Mouse (Mus musculus): ENCODE data around the gene Zfyve21. TPM values are rescaled to one million over a fixed set of nuclear protein-coding genes. Genes with fewer than 3 reads are reported as not detected.

Zfyve21 gene
- total and polyA plus RNA-seq, 2 experiments = 63.3 to 65.5 TPM

DNA sequence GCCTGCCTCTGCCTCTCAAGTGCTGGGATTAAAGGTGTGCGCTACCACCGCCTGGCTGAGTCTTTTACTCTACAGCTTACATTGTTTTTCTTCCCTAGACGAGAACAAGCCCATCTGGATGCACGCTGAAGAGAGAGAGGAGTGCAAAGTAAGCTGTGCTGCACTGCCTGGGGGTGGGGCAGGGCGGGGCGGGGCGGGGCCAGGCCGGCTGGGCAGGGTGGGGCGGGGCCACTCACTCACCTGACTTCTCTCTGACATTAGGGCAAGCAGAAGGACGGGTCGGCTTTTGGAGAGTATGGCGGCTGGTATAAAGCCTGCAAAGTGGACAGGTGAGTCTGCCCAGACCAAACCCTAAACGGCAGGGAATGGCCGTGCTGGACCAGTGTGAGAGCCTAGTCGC lies 28.8 kb upstream of the Zfyve21 start:
- TF ChIP-seq POLR2A (IDR thresholded peaks at IDR 0.05; ENCODE audit: extremely low read depth, insufficient read depth, low read length) (no peak), CTCF (IDR thresholded peaks at IDR 0.05; ENCODE audit: low read depth, low read length) (no peak)
- Histone ChIP-seq H3K27ac (replicated peaks; ENCODE audit: insufficient read depth, low read depth, low read length) (no peak overlapping the region), H3K27me3 (ENCODE audit: control insufficient read depth, insufficient read depth, low read length) (no peaks in the 10 kb centered on the region), H3K36me3 (ENCODE audit: control insufficient read depth, insufficient read depth, low read length) (peaks cover 24% of the 10 kb centered on the region), H3K9ac (ENCODE audit: low read depth, low read length) (no peak overlapping the region), H3K4me1 (ENCODE audit: control insufficient read depth, insufficient read depth, low read length) (peaks cover 12% of the 10 kb centered on the region), H3K4me3 (ENCODE audit: insufficient read depth, low read depth, low read length) (no peak overlapping the region), H3K79me2 (ENCODE audit: control insufficient read depth, insufficient read depth, low read length) (no peaks in the 10 kb centered on the region)
- WGBS = 82% methylated on average over 15 of the region's 15 CpGs
- DNase-seq (ENCODE audit: extremely low read depth, low read depth, low spot score) = no peak

DNA sequence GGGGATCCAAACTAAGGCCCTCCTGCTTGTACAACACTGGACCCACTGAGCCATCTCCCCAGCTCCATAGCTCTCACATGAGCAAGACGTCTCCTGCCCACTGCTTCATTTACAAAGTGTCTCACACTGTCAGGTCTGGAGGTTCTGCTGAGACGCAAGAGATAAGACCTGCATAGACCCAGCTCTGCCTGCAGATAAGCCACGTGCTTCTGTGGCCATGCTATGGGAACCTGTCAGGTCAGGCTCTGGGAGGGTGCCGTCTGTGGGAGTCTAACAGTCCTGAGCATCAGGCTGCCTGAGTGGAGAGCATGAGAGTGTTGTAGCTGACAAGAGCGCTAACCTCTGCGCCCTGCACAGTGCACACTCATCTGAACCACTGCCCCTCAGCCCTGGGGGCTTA lies 27.0 kb upstream of the Zfyve21 start:
- no peak overlapping the region for H3K27ac ChIP-seq (replicated peaks; ENCODE audit: insufficient read depth, low read depth, low read length)
- DNase-seq (ENCODE audit: extremely low read depth, low read depth, low spot score) = no peak
- no peak overlapping the region for H3K9ac ChIP-seq (ENCODE audit: low read depth, low read length)
- H3K36me3 ChIP-seq (ENCODE audit: control insufficient read depth, insufficient read depth, low read length) = peaks cover 16% of the 10 kb centered on the region
- WGBS = 93% methylated on average over 6 of the region's 6 CpGs
- no peaks in the 10 kb centered on the region for H3K27me3 ChIP-seq (ENCODE audit: control insufficient read depth, insufficient read depth, low read length)
- H3K4me3 ChIP-seq (ENCODE audit: insufficient read depth, low read depth, low read length) = no peak overlapping the region
- peaks cover 19% of the 10 kb centered on the region for H3K4me1 ChIP-seq (ENCODE audit: control insufficient read depth, insufficient read depth, low read length)
- TF ChIP-seq CTCF (IDR thresholded peaks at IDR 0.05; ENCODE audit: low read depth, low read length) = no peak
- TF ChIP-seq POLR2A (IDR thresholded peaks at IDR 0.05; ENCODE audit: extremely low read depth, insufficient read depth, low read length) = no peak
- peaks cover 2% of the 10 kb centered on the region; the same call in 1 of the 2 replicates for H3K79me2 ChIP-seq (ENCODE audit: control insufficient read depth, insufficient read depth, low read length)

DNA sequence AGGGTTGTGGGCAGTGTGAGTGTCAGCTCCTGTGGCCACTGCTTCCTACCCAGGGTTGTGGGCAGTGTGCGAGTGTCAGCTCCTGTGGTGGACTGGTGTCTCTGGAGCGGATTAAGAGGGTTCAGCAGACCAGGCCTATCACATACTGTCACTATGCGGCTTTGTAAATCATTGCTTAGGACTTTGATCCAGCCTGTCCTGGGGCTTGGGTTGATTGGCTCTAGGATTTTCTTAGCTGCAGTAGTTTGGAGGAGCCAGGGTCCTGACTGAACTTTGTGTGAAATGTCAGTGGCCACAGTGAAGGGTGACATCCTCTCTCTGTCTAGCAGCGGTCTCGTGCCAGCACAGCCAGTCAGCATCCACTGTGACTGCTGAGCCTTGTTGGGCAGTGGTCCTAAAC lies 23.9 kb upstream of the Zfyve21 start:
- peak; percentile 92 for DNase-seq (ENCODE audit: extremely low read depth, low read depth, low spot score)
- H3K36me3 ChIP-seq (ENCODE audit: control insufficient read depth, insufficient read depth, low read length) = peaks cover 11% of the 10 kb centered on the region
- 32% methylated on average over 5 of the region's 5 CpGs for WGBS
- peak overlapping the region; percentile 90 for H3K27ac ChIP-seq (replicated peaks; ENCODE audit: insufficient read depth, low read depth, low read length)
- no peak overlapping the region for H3K4me3 ChIP-seq (ENCODE audit: insufficient read depth, low read depth, low read length)
- H3K79me2 ChIP-seq (ENCODE audit: control insufficient read depth, insufficient read depth, low read length) = peaks cover 2% of the 10 kb centered on the region; the same call in 1 of the 2 replicates
- no peaks in the 10 kb centered on the region for H3K27me3 ChIP-seq (ENCODE audit: control insufficient read depth, insufficient read depth, low read length)
- TF ChIP-seq CTCF (IDR thresholded peaks at IDR 0.05; ENCODE audit: low read depth, low read length) (no peak), POLR2A (IDR thresholded peaks at IDR 0.05; ENCODE audit: extremely low read depth, insufficient read depth, low read length) (no peak)
- peak overlapping the region; percentile 11 for H3K9ac ChIP-seq (ENCODE audit: low read depth, low read length)
- H3K4me1 ChIP-seq (ENCODE audit: control insufficient read depth, insufficient read depth, low read length) = peaks cover 19% of the 10 kb centered on the region

DNA sequence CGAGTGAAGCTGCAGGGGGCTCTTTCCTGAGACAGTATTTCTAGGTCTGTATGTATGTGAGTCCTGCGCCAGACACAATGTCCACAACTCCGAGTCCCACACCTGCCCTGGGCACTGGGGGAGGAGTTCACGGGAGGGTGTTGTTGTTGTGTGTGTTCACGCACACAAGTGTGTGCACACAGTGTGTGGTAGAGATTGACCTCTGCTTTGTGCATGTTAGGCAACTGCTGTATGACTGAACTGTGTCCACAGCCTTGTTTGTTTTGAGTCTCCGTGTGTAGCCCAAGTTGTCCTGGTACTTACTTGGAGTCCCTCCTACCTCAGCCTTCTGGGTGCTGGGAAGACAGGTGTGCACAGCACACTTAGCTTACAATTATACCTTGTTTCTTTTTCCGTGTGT lies 23.3 kb upstream of the Zfyve21 start:
- no peaks in the 10 kb centered on the region for H3K27me3 ChIP-seq (ENCODE audit: control insufficient read depth, insufficient read depth, low read length)
- peak overlapping the region; percentile 90 for H3K27ac ChIP-seq (replicated peaks; ENCODE audit: insufficient read depth, low read depth, low read length)
- H3K4me1 ChIP-seq (ENCODE audit: control insufficient read depth, insufficient read depth, low read length) = peaks cover 19% of the 10 kb centered on the region
- peak; percentile 90 for DNase-seq (ENCODE audit: extremely low read depth, low read depth, low spot score)
- peaks cover 11% of the 10 kb centered on the region for H3K36me3 ChIP-seq (ENCODE audit: control insufficient read depth, insufficient read depth, low read length)
- peaks cover 2% of the 10 kb centered on the region; the same call in 1 of the 2 replicates for H3K79me2 ChIP-seq (ENCODE audit: control insufficient read depth, insufficient read depth, low read length)
- TF ChIP-seq POLR2A (IDR thresholded peaks at IDR 0.05; ENCODE audit: extremely low read depth, insufficient read depth, low read length) (no peak), CTCF (IDR thresholded peaks at IDR 0.05; ENCODE audit: low read depth, low read length) (no peak)
- no peak overlapping the region for H3K4me3 ChIP-seq (ENCODE audit: insufficient read depth, low read depth, low read length)
- H3K9ac ChIP-seq (ENCODE audit: low read depth, low read length) = peak overlapping the region; percentile 8; the same call in 1 of the 2 replicates
- WGBS = 41% methylated on average over 7 of the region's 7 CpGs

GRCm38 (mm10) chr12:111791474-111792104 lies 22.4 kb upstream of the Zfyve21 start:
- TF ChIP-seq CTCF (IDR thresholded peaks at IDR 0.05; ENCODE audit: low read depth, low read length) (no peak), POLR2A (IDR thresholded peaks at IDR 0.05; ENCODE audit: extremely low read depth, insufficient read depth, low read length) (no peak)
- no peak for DNase-seq (ENCODE audit: extremely low read depth, low read depth, low spot score)

DNA sequence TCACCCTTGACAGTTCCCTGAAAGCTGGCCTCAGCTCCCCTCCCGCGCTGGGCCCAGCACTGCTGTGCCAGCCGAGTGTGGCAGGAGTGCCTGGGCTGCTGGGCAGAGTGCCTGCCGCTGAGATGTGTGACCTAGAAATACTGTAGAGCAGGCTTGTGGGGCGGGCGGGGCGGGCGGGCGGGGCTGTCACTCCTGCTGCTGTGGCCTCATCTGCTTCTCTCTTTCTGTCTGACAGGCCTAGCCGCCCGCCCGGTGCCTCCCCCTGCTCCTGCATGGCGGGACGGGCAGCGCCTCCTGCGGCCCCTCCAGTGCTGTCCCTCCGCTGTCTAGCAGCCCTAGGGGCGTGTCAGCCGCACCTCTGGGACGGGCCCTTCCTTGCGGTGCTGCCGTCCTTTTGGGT lies 19.9 kb upstream of the Zfyve21 start:
- peak; percentile 72 for DNase-seq (ENCODE audit: extremely low read depth, low read depth, low spot score)
- Histone ChIP-seq H3K27ac (replicated peaks; ENCODE audit: insufficient read depth, low read depth, low read length) (no peak overlapping the region), H3K9ac (ENCODE audit: low read depth, low read length) (no peak overlapping the region), H3K4me3 (ENCODE audit: insufficient read depth, low read depth, low read length) (no peak overlapping the region), H3K79me2 (ENCODE audit: control insufficient read depth, insufficient read depth, low read length) (peaks cover 2% of the 10 kb centered on the region; the same call in 1 of the 2 replicates), H3K27me3 (ENCODE audit: control insufficient read depth, insufficient read depth, low read length) (no peaks in the 10 kb centered on the region), H3K36me3 (ENCODE audit: control insufficient read depth, insufficient read depth, low read length) (peaks cover 8% of the 10 kb centered on the region), H3K4me1 (ENCODE audit: control insufficient read depth, insufficient read depth, low read length) (peaks cover 16% of the 10 kb centered on the region)
- TF ChIP-seq CTCF (IDR thresholded peaks at IDR 0.05; ENCODE audit: low read depth, low read length) (no peak), POLR2A (IDR thresholded peaks at IDR 0.05; ENCODE audit: extremely low read depth, insufficient read depth, low read length) (no peak)
- 91% methylated on average over 22 of the region's 22 CpGs for WGBS

More at GRCm38 (mm10) chr12:111791474-111792104, 22.4 kb upstream of the Zfyve21 start:
- no peak overlapping the region for H3K9ac ChIP-seq (ENCODE audit: low read depth, low read length)
- H3K27me3 ChIP-seq (ENCODE audit: control insufficient read depth, insufficient read depth, low read length) = no peaks in the 10 kb centered on the region
- peaks cover 10% of the 10 kb centered on the region for H3K36me3 ChIP-seq (ENCODE audit: control insufficient read depth, insufficient read depth, low read length)
- peak overlapping the region; percentile 90; the same call in 1 of the 2 replicates for H3K27ac ChIP-seq (replicated peaks; ENCODE audit: insufficient read depth, low read depth, low read length)
- 90% methylated on average over 13 of the region's 13 CpGs for WGBS
- H3K79me2 ChIP-seq (ENCODE audit: control insufficient read depth, insufficient read depth, low read length) = peaks cover 2% of the 10 kb centered on the region; the same call in 1 of the 2 replicates
- H3K4me3 ChIP-seq (ENCODE audit: insufficient read depth, low read depth, low read length) = no peak overlapping the region
- peaks cover 19% of the 10 kb centered on the region for H3K4me1 ChIP-seq (ENCODE audit: control insufficient read depth, insufficient read depth, low read length)

Data from liver, adult 2 months (tissue).